In genomic region chr12:29795107-29795673, GRCm38 (mm10) we compare ENCODE assay signal across 14 mouse cellular contexts.
DNase-seq lines count a peak whose midpoint lies in the region; ATAC-seq lines count a peak whose summit lies in the region.
"Had no signal": no experiment of that assay in that cellular context is flagged by ENCODE, and none has a peak within 500 bp of the region (broad histone marks: within the 10 kb centered on the region; RNA-seq: fewer than 3 reads in every experiment).

No protein-coding gene starts in this region.

- DNase-seq in embryonic facial prominence, embryonic 14.5 days (ENCODE audit: low spot score), result peak; percentile 7
- DNase-seq in embryonic facial prominence, embryonic 10.5 days (ENCODE audit: low spot score), result no peak
- peak; percentile 47 for DNase-seq in hindbrain, embryonic 14.5 days (ENCODE audit: low spot score)
- no peak for DNase-seq in neural tube, embryonic 10.5 days (ENCODE audit: extremely low spot score, low spot score)
- DNase-seq in ovary, postnatal 36 days (ENCODE audit: low spot score), result no peak
- DNase-seq in spleen, postnatal 36 days (ENCODE audit: low spot score in 2 of 2), result no peak
- DNase-seq: cerebellum, postnatal 36 days; kidney, postnatal 25 days; liver, postnatal 0 days; thymus, postnatal 4 days had no signal

- no peaks in the 10 kb centered on the region for H3K36me3 ChIP-seq in embryonic facial prominence, embryonic 14.5 days (ENCODE audit: control insufficient read depth, insufficient read depth, low read length)
- H3K36me3 ChIP-seq in embryonic facial prominence, embryonic 10.5 days (replicated peaks), result no peaks in the 10 kb centered on the region
- H3K36me3 ChIP-seq in hindbrain, embryonic 14.5 days (replicated peaks; ENCODE audit: control insufficient read depth, insufficient read depth), result peaks cover 5% of the 10 kb centered on the region; the same call in 1 of the 2 replicates
- no peaks in the 10 kb centered on the region for H3K36me3 ChIP-seq in hindbrain, embryonic 12.5 days
- no peaks in the 10 kb centered on the region for H3K36me3 ChIP-seq in neural tube, embryonic 15.5 days
- H3K36me3 ChIP-seq: forebrain, embryonic 12.5 days; limb, embryonic 10.5 days had no signal

- no peak for ATAC-seq in embryonic facial prominence, embryonic 14.5 days (ENCODE audit: low read depth)
- no peak for ATAC-seq in hindbrain, embryonic 14.5 days (ENCODE audit: low FRiP score)
- ATAC-seq in hindbrain, embryonic 12.5 days (ENCODE audit: low FRiP score), result no peak
- no peak for ATAC-seq in neural tube, embryonic 15.5 days (ENCODE audit: low FRiP score)
- ATAC-seq: liver, postnatal 0 days had no signal

- H3K9ac ChIP-seq in embryonic facial prominence, embryonic 14.5 days (ENCODE audit: low read depth, low read length), result no peak overlapping the region
- H3K9ac ChIP-seq in hindbrain, embryonic 14.5 days, result no peak overlapping the region
- H3K9ac ChIP-seq in hindbrain, embryonic 12.5 days, result no peak overlapping the region
- H3K9ac ChIP-seq in neural tube, embryonic 15.5 days (replicated peaks), result no peak overlapping the region
- H3K9ac ChIP-seq: forebrain, embryonic 12.5 days; liver, postnatal 0 days had no signal

- H3K4me3 ChIP-seq in embryonic facial prominence, embryonic 14.5 days (ENCODE audit: low read depth, low read length), result no peak overlapping the region
- H3K4me3 ChIP-seq in embryonic facial prominence, embryonic 10.5 days, result no peak overlapping the region
- no peak overlapping the region for H3K4me3 ChIP-seq in hindbrain, embryonic 14.5 days (replicated peaks; ENCODE audit: low read length)
- H3K4me3 ChIP-seq in hindbrain, embryonic 12.5 days, result no peak overlapping the region
- H3K4me3 ChIP-seq in neural tube, embryonic 15.5 days (replicated peaks), result no peak overlapping the region
- H3K4me3 ChIP-seq: forebrain, embryonic 12.5 days; limb, embryonic 10.5 days had no signal

- no peaks in the 10 kb centered on the region for H3K9me3 ChIP-seq in embryonic facial prominence, embryonic 14.5 days (ENCODE audit: control insufficient read depth, low read length)
- no peaks in the 10 kb centered on the region for H3K9me3 ChIP-seq in embryonic facial prominence, embryonic 10.5 days
- H3K9me3 ChIP-seq in hindbrain, embryonic 14.5 days (ENCODE audit: control insufficient read depth, low read length), result no peaks in the 10 kb centered on the region
- H3K9me3 ChIP-seq in hindbrain, embryonic 12.5 days (replicated peaks), result no peaks in the 10 kb centered on the region
- no peaks in the 10 kb centered on the region for H3K9me3 ChIP-seq in neural tube, embryonic 15.5 days (replicated peaks)
- H3K9me3 ChIP-seq: forebrain, embryonic 12.5 days; limb, embryonic 10.5 days had no signal

- H3K4me1 ChIP-seq in embryonic facial prominence, embryonic 14.5 days (ENCODE audit: control insufficient read depth, insufficient read depth, low read length), result no peaks in the 10 kb centered on the region
- no peaks in the 10 kb centered on the region for H3K4me1 ChIP-seq in embryonic facial prominence, embryonic 10.5 days
- H3K4me1 ChIP-seq in hindbrain, embryonic 14.5 days (replicated peaks; ENCODE audit: control insufficient read depth, insufficient read depth, low read length), result peaks cover 13% of the 10 kb centered on the region
- peaks cover 13% of the 10 kb centered on the region for H3K4me1 ChIP-seq in hindbrain, embryonic 12.5 days
- peaks cover 21% of the 10 kb centered on the region for H3K4me1 ChIP-seq in neural tube, embryonic 15.5 days
- H3K4me1 ChIP-seq: forebrain, embryonic 12.5 days; limb, embryonic 10.5 days had no signal

- no peaks in the 10 kb centered on the region for H3K27me3 ChIP-seq in embryonic facial prominence, embryonic 14.5 days (replicated peaks; ENCODE audit: control insufficient read depth, insufficient read depth, low read length)
- no peaks in the 10 kb centered on the region for H3K27me3 ChIP-seq in embryonic facial prominence, embryonic 10.5 days (replicated peaks; ENCODE audit: low read depth, poor library complexity, severe bottlenecking)
- H3K27me3 ChIP-seq in hindbrain, embryonic 14.5 days (ENCODE audit: control insufficient read depth, insufficient read depth, low read length), result no peaks in the 10 kb centered on the region
- H3K27me3 ChIP-seq in hindbrain, embryonic 12.5 days, result no peaks in the 10 kb centered on the region
- no peaks in the 10 kb centered on the region for H3K27me3 ChIP-seq in neural tube, embryonic 15.5 days (replicated peaks)

- H3K27ac ChIP-seq in embryonic facial prominence, embryonic 14.5 days (replicated peaks; ENCODE audit: low read depth, low read length), result no peak overlapping the region
- no peak overlapping the region for H3K27ac ChIP-seq in embryonic facial prominence, embryonic 10.5 days (replicated peaks)
- peak overlapping the region; percentile 22; the same call in 1 of the 2 replicates for H3K27ac ChIP-seq in hindbrain, embryonic 14.5 days
- H3K27ac ChIP-seq in hindbrain, embryonic 12.5 days, result no peak overlapping the region
- 0 out of 2 replicates have a peak overlapping the region, but pooled peaks have one; percentile 51 for H3K27ac ChIP-seq in neural tube, embryonic 15.5 days (replicated peaks)
- H3K27ac ChIP-seq: forebrain, embryonic 12.5 days; limb, embryonic 10.5 days had no signal

- WGBS in embryonic facial prominence, embryonic 14.5 days, result 55% methylated on average over 5 of the region's 5 CpGs
- WGBS in embryonic facial prominence, embryonic 10.5 days, result 64% methylated on average over 5 of the region's 5 CpGs
- WGBS in hindbrain, embryonic 14.5 days, result 36% methylated on average over 5 of the region's 5 CpGs
- 45% methylated on average over 5 of the region's 5 CpGs for WGBS in hindbrain, embryonic 12.5 days
- 48% methylated on average over 5 of the region's 5 CpGs for WGBS in neural tube, embryonic 15.5 days

- no peak overlapping the region for H3K4me2 ChIP-seq in embryonic facial prominence, embryonic 14.5 days (ENCODE audit: low read depth, low read length)
- H3K4me2 ChIP-seq in hindbrain, embryonic 14.5 days (replicated peaks), result no peak overlapping the region
- no peak overlapping the region for H3K4me2 ChIP-seq in hindbrain, embryonic 12.5 days (replicated peaks)
- no peak overlapping the region for H3K4me2 ChIP-seq in neural tube, embryonic 15.5 days
- H3K4me2 ChIP-seq: forebrain, embryonic 12.5 days had no signal

Comparison
In these comparisons a context has a peak if more than half of its experiments do, and no peak if none do; other contexts are left out.
1. DNase-seq: peak in embryonic facial prominence, embryonic 14.5 days (single experiment) and hindbrain, embryonic 14.5 days (single experiment); none in embryonic facial prominence, embryonic 10.5 days (single experiment), neural tube, embryonic 10.5 days (single experiment), ovary, postnatal 36 days (single experiment) and spleen, postnatal 36 days (0 of 2).
2. H3K27ac ChIP-seq: peak in hindbrain, embryonic 14.5 days (single experiment) and neural tube, embryonic 15.5 days (single experiment); none in embryonic facial prominence, embryonic 14.5 days (single experiment), embryonic facial prominence, embryonic 10.5 days (single experiment) and hindbrain, embryonic 12.5 days (single experiment).